Mouse (Mus musculus) embryo, embryonic 10 days (tissue): Measurements from ENCODE around the gene Zfp949.
A peak's percentile ranks its signal among the peaks of the same experiment; 100 is the strongest.
"Not testable (repeated sequence)": the region's sequence is repeated elsewhere in the genome, so short reads cannot be mapped to it uniquely, and the experiment has no call there.

ENCODE experiments used
- DNase-seq: peaks from one replicate; pipeline ENCODE4 v3.0.0-alpha.2; 2015; ENCODE audit warnings: low spot score

Gene Zfp949

GRCm38 (mm10) chr9:88542816-88543215 is 5.0 kb upstream of the Zfp949 start:
- DNase-seq, result no peak

- DNase-seq, result no peak
These were observed 2.3 kb upstream of the Zfp949 start for GRCm38 (mm10) chr9:88545534-88545933.

DNA sequence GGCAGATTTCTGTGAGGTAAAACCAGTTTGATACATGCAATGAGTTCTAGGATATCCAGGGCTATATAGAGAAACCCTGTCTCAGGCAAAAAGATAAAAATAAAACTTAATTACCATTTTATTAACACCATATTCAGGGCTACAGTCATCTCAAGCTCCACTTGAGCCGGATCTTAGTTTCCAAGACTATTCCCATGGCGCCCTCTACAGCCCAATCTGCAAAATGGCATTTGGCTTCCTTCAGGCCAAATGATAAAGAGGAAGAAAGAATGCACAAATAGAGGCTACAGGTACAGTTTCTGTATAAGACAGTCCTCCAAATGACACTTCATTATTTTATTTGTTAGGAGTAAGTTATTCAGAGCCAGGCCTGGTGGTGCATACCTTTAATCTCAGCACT is 1.7 kb upstream of the Zfp949 start:
- DNase-seq, result peak; percentile 80

- no peak for DNase-seq
These were observed 1.2 kb upstream of the Zfp949 start for GRCm38 (mm10) chr9:88546657-88547056.

GRCm38 (mm10) chr9:88547270-88547669 is 550 bp upstream of the Zfp949 start:
- DNase-seq, result peak; percentile 65

DNA sequence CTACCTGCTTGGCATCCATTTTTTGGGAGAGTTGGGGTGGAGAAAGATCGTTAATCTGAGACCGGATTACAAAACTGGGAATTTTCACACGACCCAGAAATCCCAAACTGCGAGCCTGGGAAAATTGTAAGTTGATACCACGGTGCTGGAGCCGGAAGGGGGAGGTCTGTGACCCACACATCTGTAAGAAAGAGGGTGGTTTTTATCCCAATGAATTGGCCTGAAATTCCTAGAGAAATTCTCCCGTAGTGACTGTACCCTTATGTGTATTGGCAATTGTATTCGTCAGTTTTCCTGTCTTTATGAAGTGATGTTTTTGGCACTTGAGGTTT is 760 bp downstream of the Zfp949 start:
- no peak for DNase-seq

DNA sequence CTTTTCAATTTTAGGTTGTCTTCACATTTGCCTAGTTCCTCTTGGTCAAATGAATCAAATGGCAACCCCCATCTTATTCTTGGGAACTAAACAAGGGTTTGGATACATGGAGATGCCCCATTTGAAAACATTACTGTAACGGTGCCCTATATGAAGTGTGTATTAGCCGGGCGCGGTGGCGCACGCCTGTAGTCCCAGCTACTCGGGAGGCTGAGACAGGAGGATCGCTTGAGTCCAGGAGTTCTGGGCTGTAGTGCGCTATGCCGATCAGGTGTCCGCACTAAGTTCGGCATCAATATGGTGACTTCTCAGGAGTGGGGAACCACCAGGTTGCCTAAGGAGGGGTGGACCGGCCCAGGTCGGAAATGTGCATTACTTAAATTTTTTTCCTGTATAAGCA is 5.3 kb downstream of the Zfp949 start:
- DNase-seq, result no peak

- no peak for DNase-seq
These were observed 10.3 kb downstream of the Zfp949 start for GRCm38 (mm10) chr9:88558146-88558545.

GRCm38 (mm10) chr9:88561476-88561875 is 13.7 kb downstream of the Zfp949 start:
- not testable (repeated sequence) for DNase-seq

GRCm38 (mm10) chr9:88570471-88570870 is 22.7 kb downstream of the Zfp949 start:
- not testable (repeated sequence) for DNase-seq

DNA sequence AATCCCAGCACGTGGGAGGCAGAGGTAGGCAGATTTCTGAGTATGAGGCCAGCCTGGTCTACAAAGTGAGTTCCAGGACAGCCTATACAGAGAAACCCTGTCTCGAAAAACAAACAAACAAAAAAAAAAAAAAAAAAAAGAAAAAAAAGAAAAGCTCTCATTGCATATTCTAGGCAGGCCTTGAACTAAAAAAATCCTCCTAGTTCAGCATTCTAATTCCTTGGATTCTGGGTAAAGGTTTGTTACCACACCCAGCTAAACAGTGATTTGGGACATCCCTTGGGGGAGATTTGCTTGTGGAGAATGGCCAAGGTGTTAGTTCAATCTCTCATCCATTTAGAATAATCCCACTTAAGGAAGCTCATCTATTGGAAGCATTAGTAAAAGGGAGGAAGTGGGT is 32.8 kb downstream of the Zfp949 start, which contains the start of gene Trim43a:
Gene Trim43a (plus strand): TSS at position 301 of the 400 bp plus-strand sequence.
- not testable (repeated sequence) for DNase-seq

GRCm38 (mm10) chr9:88593708-88594107 is 45.9 kb downstream of the Zfp949 start:
- DNase-seq, result not testable (repeated sequence)

DNA sequence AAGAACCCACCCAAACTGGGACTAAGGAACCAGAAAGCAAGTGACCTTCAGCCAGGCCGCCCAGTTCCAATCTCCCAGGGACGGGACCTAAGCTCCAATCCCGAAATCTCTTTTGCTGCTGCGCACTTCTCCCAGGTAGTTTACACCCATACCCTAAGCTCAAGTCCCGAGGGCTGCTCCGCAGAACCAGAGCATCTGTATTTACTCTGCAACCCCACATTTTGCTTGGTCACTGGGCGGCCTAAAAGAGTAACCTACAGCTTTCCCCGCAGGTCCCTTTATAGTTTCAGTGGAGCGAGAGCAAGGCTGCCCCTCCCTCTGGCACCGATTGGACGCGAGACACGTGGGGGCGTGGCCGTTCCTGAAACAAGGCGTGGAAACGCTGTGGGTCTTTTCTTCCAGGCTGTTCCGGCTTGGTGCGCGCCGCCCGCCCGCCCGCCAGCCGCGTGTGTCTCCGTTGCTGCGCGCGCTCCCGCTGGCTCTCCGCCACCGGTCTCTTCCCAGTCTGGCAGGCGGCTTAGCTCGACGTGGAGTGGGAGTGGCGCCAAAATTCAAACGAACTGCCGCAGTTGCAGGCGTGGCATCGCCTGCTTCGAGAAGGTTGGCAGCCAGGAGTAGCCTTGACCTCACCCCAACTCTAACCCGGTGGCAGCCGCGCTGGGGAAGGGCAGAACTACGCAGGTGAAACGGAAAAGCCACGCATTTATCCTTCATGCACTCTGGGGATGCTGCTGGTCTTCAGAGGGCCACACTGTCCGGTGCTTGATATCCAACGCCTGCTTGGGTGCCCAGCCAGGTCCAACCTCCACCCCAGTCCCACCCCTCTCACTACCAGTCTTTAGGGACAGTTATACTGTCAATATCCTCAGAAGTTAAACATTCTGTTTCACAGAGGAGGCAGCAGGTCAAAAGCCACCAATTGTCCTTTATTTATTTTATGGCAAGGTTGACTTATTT is 51.7 kb downstream of the Zfp949 start:
- DNase-seq, result peak; percentile 96
